Mouse (Mus musculus): Measurements from ENCODE around the gene Ssh1. TPM values are rescaled to one million over a fixed set of nuclear protein-coding genes. Genes with fewer than 3 reads are reported as not detected.

Ssh1 gene
- polyA plus RNA-seq, 1 experiment from 2014 or later: 22.4 TPM

DNA sequence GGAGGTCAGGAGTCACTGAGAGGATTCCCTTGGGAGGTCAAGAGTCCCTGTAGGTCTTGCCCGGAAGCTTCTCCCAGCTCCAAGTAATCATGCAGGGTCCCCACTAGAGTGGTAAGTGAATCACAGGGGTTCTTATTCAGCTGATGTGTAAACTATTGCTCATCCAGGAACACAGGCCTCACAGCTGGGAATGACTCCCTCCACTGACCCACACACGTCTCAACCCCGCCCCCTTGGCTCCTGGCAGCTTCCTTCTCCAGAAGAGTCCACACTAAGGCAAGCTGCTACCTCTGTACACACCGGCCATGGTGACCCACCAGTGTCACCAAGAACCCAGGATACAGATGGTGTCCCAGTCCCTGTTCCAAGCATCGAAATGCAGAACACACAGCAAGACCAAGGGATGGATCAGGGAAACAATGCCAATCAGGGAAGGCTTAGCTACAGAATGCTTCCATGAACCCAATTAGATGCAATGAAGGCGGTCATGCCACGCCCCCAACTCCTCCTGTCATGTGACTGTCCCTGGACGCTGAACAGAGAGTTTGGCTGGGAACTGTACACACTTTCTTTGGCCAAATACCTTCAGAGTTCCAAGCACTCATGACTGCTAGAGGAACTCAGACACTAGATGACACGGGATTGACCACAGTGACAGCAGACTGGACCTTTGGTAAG is 18.0 kb downstream of the Ssh1 start:
- Histone ChIP-seq H3K27ac (no peak overlapping the region), H3K9ac (no peak overlapping the region), H3K36me3 (peaks cover 7% of the 10 kb centered on the region), H3K4me3 (no peak overlapping the region), H3K4me1 (peaks cover 43% of the 10 kb centered on the region), H3K9me3 (replicated peaks) (no peaks in the 10 kb centered on the region), H3K4me2 (replicated peaks) (no peak overlapping the region), H3K27me3 (no peaks in the 10 kb centered on the region)
- no peak for ATAC-seq (ENCODE audit: low FRiP score)
- 67% methylated on average over 9 of the region's 9 CpGs for WGBS

DNA sequence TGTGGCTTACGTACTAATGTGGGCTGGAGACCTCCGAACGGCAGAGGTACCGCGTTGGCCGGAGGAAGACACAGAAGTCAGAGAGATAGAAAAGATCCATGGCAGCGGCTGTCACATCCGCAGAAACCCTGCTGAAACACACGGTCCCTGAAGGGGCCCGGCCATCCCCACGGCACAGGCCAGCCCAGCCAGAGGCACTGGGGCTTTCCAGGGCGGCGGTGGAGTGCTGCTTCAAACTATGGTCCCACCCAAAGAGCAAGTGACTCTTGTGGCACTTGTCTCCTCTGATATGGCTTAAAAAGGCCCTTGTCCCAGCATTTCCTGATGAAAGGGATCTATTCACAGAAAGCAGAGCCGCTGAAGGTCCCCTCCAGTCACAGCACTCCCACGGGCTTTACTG is 19.1 kb downstream of the Ssh1 start:
- Histone ChIP-seq H3K4me2 (replicated peaks) (no peak overlapping the region), H3K4me1 (peaks cover 43% of the 10 kb centered on the region), H3K27me3 (no peaks in the 10 kb centered on the region), H3K9ac (0 out of 2 replicates have a peak overlapping the region, but pooled peaks have one; percentile 5), H3K4me3 (no peak overlapping the region), H3K27ac (no peak overlapping the region; the same call in 1 of the 2 replicates), H3K9me3 (replicated peaks) (no peaks in the 10 kb centered on the region), H3K36me3 (peaks cover 7% of the 10 kb centered on the region)
- no peak for ATAC-seq (ENCODE audit: low FRiP score)
- WGBS: 56% methylated on average over 15 of the region's 15 CpGs

DNA sequence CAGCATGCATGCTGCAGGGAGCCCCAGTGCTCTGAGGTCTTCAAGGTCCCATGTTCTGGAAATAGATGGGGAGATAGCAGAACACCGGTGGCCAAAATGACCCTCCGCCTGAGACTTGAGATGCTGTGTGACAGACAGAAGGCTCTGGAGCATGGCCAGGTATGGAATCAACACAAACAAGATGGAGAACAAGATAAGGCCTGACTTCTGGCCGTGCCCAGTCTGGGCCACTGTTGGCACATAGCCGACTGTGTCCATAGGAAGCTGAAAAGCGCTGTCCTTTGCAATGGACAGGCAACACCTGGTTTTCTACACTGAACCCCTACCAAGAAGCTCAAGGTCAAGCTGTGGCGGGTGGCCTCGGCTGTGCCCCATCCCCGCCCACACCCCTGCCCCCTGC is 19.9 kb downstream of the Ssh1 start:
- Histone ChIP-seq H3K27me3 (no peaks in the 10 kb centered on the region), H3K36me3 (peaks cover 11% of the 10 kb centered on the region), H3K4me1 (peaks cover 43% of the 10 kb centered on the region), H3K4me2 (replicated peaks) (no peak overlapping the region), H3K27ac (peak overlapping the region; percentile 37; the same call in 1 of the 2 replicates), H3K9me3 (replicated peaks) (no peaks in the 10 kb centered on the region), H3K4me3 (no peak overlapping the region), H3K9ac (no peak overlapping the region)
- ATAC-seq (ENCODE audit: low FRiP score): no peak
- WGBS: 91% methylated on average over 8 of the region's 8 CpGs

DNA sequence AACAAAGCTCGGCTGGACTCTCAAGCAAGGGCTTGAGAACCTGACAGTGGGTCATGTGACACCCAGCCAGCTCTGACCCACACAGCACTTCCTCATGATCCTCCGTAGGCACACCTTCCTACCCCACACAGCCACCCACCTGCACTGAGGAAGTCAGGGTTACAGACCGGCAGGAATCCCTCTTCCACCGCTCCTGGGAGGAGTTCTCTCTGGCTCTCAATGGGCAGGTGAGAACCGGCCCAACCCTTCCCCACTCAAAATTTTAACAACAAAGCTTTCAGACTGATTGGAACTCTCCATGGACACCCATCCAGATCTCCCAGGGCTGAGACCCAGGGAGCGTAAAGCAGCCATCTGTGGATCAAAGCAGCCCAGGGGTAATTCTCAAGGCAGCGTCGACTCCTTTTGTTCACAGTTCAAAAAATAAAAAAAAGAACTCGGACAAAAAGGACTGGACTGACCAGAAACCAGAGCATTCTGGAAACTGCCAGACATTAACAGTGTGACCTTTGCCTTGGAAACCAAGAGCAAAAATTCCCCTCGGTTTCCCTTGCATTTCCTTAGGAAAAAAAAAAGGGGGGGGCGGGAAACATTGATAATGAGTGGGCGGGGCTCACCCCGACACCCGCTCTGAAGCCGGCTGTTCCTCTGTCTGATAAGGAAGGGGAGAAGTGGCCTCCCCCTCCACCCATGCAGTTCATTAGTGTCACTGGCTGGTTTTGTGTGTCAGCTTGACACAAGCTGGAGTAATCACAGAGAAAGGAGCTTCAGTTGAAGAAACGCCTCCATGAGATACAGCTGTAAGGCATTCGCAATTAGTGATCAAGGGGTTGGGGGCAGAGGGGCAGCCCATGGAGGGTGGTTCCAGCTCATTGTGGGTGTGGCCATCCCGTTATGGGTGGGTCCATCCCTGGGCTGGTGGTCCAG is 20.8 kb downstream of the Ssh1 start:
- peak overlapping the region; percentile 15; the same call in 1 of the 2 replicates for H3K4me2 ChIP-seq (replicated peaks)
- H3K27ac ChIP-seq: peak overlapping the region; percentile 62
- H3K4me3 ChIP-seq: no peak overlapping the region
- no peaks in the 10 kb centered on the region for H3K9me3 ChIP-seq (replicated peaks)
- H3K27me3 ChIP-seq: no peaks in the 10 kb centered on the region
- WGBS: 20% methylated on average over 18 of the region's 18 CpGs
- no peak overlapping the region for H3K9ac ChIP-seq
- H3K4me1 ChIP-seq: peaks cover 43% of the 10 kb centered on the region
- H3K36me3 ChIP-seq: peaks cover 17% of the 10 kb centered on the region
- ATAC-seq (ENCODE audit: low FRiP score): peak; percentile 71; the same call in 1 of the 2 replicates

- Histone ChIP-seq H3K36me3 (peaks cover 22% of the 10 kb centered on the region), H3K27ac (no peak overlapping the region), H3K27me3 (no peaks in the 10 kb centered on the region), H3K4me1 (peaks cover 40% of the 10 kb centered on the region), H3K9ac (no peak overlapping the region), H3K9me3 (replicated peaks) (no peaks in the 10 kb centered on the region), H3K4me2 (replicated peaks) (no peak overlapping the region), H3K4me3 (no peak overlapping the region)
- 83% methylated on average over 10 of the region's 10 CpGs for WGBS
- no peak for ATAC-seq (ENCODE audit: low FRiP score)
Measured at GRCm38 (mm10) chr5:113971434-113971960, 22.2 kb downstream of the Ssh1 start.

DNA sequence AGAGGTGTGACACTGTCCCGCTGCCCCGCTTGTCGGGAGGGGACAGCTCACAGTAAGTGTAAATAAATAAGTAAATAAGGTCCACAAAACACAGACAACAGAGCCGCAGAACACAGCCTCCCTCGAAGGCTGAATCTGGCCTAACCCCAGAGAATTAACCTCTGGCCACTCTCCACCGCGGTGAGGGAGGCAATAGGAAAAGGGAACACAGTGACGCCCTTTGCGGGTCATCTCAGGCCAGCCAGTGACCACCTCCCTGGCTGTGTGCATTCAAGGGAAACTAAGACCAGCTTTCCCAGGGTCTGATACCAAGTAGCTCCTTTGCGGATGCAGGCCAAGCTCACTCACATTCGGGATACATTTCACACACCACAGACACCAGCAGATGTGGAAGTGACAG is 25.3 kb downstream of the Ssh1 start:
- H3K4me3 ChIP-seq: no peak overlapping the region
- no peak overlapping the region for H3K27ac ChIP-seq
- no peak for ATAC-seq (ENCODE audit: low FRiP score)
- peaks cover 52% of the 10 kb centered on the region for H3K36me3 ChIP-seq
- no peaks in the 10 kb centered on the region for H3K9me3 ChIP-seq (replicated peaks)
- H3K4me2 ChIP-seq (replicated peaks): no peak overlapping the region
- no peak overlapping the region for H3K9ac ChIP-seq
- 73% methylated on average over 11 of the region's 11 CpGs for WGBS
- H3K4me1 ChIP-seq: peaks cover 13% of the 10 kb centered on the region
- H3K27me3 ChIP-seq: no peaks in the 10 kb centered on the region

- Histone ChIP-seq H3K27ac (no peak overlapping the region), H3K9ac (no peak overlapping the region), H3K36me3 (peaks cover 52% of the 10 kb centered on the region), H3K4me3 (no peak overlapping the region), H3K4me2 (replicated peaks) (no peak overlapping the region), H3K9me3 (replicated peaks) (no peaks in the 10 kb centered on the region), H3K27me3 (no peaks in the 10 kb centered on the region), H3K4me1 (no peaks in the 10 kb centered on the region)
- 94% methylated on average over 13 of the region's 13 CpGs for WGBS
- ATAC-seq (ENCODE audit: low FRiP score): no peak
Measured at GRCm38 (mm10) chr5:113966452-113967150, 27.1 kb downstream of the Ssh1 start.

DNA sequence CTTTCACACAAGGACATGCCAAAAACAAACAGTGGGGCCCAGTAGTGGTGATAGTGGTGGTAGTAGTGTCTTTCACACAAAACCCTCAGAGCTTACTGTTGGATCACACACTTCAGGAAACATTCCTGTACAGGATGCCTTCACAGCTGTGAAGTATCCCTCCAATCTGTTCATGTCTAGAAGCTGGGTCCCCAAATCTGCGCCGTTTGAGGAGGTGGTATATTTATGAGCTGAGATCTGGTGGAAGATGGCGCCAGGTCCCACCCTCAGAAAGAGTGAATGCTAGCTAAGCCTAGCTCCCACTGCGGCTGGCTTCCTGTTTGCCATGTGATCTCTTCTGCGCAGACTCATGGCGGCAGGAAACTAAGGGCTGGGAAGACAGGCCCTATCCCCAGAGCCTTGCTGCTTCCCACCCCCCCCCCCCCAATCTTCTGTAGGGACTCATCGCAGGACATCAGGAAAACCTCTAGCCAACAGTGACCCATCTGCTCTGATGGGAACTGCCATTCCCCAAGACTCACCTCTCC is 28.0 kb downstream of the Ssh1 start:
- H3K9ac ChIP-seq: no peak overlapping the region; the same call in 1 of the 2 replicates
- no peak overlapping the region for H3K4me3 ChIP-seq
- WGBS: 91% methylated on average over 7 of the region's 7 CpGs
- H3K9me3 ChIP-seq (replicated peaks): no peaks in the 10 kb centered on the region
- H3K27ac ChIP-seq: no peak overlapping the region
- H3K36me3 ChIP-seq: peaks cover 56% of the 10 kb centered on the region
- H3K4me1 ChIP-seq: no peaks in the 10 kb centered on the region
- no peak overlapping the region for H3K4me2 ChIP-seq (replicated peaks)
- no peaks in the 10 kb centered on the region for H3K27me3 ChIP-seq
- no peak for ATAC-seq (ENCODE audit: low FRiP score)

- no peak for ATAC-seq (ENCODE audit: low FRiP score)
- H3K27me3 ChIP-seq: no peaks in the 10 kb centered on the region
- H3K9me3 ChIP-seq (replicated peaks): no peaks in the 10 kb centered on the region
- peaks cover 60% of the 10 kb centered on the region for H3K36me3 ChIP-seq
- 91% methylated on average over 14 of the region's 14 CpGs for WGBS
- no peak overlapping the region for H3K27ac ChIP-seq
- H3K9ac ChIP-seq: no peak overlapping the region
- H3K4me3 ChIP-seq: no peak overlapping the region
- 0 out of 2 replicates have a peak, but pooled peaks cover under 1% of the 10 kb centered on the region for H3K4me1 ChIP-seq
- no peak overlapping the region for H3K4me2 ChIP-seq (replicated peaks)
Measured at GRCm38 (mm10) chr5:113964972-113965371, 28.7 kb downstream of the Ssh1 start.

GRCm38 (mm10) chr5:113961776-113962175 is 31.9 kb downstream of the Ssh1 start:
- H3K36me3 ChIP-seq: peaks cover 50% of the 10 kb centered on the region
- no peak overlapping the region for H3K27ac ChIP-seq
- H3K27me3 ChIP-seq: no peaks in the 10 kb centered on the region
- no peak for ATAC-seq (ENCODE audit: low FRiP score)
- no peak overlapping the region for H3K9ac ChIP-seq
- H3K4me1 ChIP-seq: peaks cover 11% of the 10 kb centered on the region
- 76% methylated on average over 7 of the region's 7 CpGs for WGBS
- no peak overlapping the region for H3K4me3 ChIP-seq
- no peak overlapping the region for H3K4me2 ChIP-seq (replicated peaks)
- H3K9me3 ChIP-seq (replicated peaks): no peaks in the 10 kb centered on the region

DNA sequence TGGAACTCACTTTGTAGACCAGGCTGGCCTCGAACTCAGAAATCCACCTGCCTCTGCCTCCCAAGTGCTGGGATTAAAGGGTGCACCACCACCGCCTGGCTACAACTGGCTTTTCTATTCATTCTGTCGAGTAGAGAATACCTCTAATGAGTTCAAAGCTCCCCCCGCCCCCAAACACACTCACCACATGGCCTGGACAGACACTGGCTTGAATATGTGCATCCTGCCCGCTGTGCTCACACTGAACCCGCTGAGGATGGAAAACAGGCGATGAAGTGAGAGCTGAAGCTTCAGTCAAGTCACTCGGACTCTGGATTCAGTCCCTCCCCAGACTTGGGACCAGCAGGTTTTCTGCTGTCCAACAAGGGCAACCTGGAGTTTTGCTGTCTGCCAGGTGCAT is 33.3 kb downstream of the Ssh1 start:
- no peak overlapping the region for H3K4me3 ChIP-seq
- H3K27ac ChIP-seq: no peak overlapping the region
- H3K27me3 ChIP-seq: no peaks in the 10 kb centered on the region
- ATAC-seq (ENCODE audit: low FRiP score): no peak
- H3K4me2 ChIP-seq (replicated peaks): no peak overlapping the region
- 74% methylated on average over 8 of the region's 8 CpGs for WGBS
- peaks cover 11% of the 10 kb centered on the region for H3K4me1 ChIP-seq
- H3K9me3 ChIP-seq (replicated peaks): no peaks in the 10 kb centered on the region
- H3K36me3 ChIP-seq: peaks cover 41% of the 10 kb centered on the region
- no peak overlapping the region for H3K9ac ChIP-seq

GRCm38 (mm10) chr5:113959039-113959438 is 34.7 kb downstream of the Ssh1 start:
- Histone ChIP-seq H3K27ac (no peak overlapping the region), H3K4me2 (replicated peaks) (no peak overlapping the region), H3K27me3 (no peaks in the 10 kb centered on the region), H3K36me3 (peaks cover 35% of the 10 kb centered on the region), H3K4me1 (peaks cover 11% of the 10 kb centered on the region), H3K4me3 (no peak overlapping the region), H3K9me3 (replicated peaks) (no peaks in the 10 kb centered on the region), H3K9ac (no peak overlapping the region)
- 5% methylated on average over 6 of the region's 6 CpGs for WGBS
- no peak for ATAC-seq (ENCODE audit: low FRiP score)
